ENCODE assay signal across 10 mouse cellular contexts in genomic region chr6:54818389-54818788, GRCm38 (mm10). TPM values are rescaled to one million over a fixed set of nuclear protein-coding genes. Genes with fewer than 3 reads are reported as not detected.
DNase-seq lines count a peak whose midpoint lies in the region; ATAC-seq and TF ChIP-seq lines count a peak whose summit lies in the region.
"Had no signal": no experiment of that assay in that cellular context is flagged by ENCODE, and none has a peak within 500 bp of the region (broad histone marks: within the 10 kb centered on the region; RNA-seq: fewer than 3 reads in every experiment).

No protein-coding gene starts in this region.

- H3K4me2 ChIP-seq in embryonic facial prominence, embryonic 12.5 days (replicated peaks): peak overlapping the region; percentile 69
- H3K4me2 ChIP-seq in intestine, embryonic 15.5 days (replicated peaks): peak overlapping the region; percentile 54
- peak overlapping the region; percentile 59 for H3K4me2 ChIP-seq in neural tube, embryonic 13.5 days

- H3K4me3 ChIP-seq in lung, adult 2 months (replicated peaks; ENCODE audit: extremely low read depth, low read depth, low read length): peak overlapping the region; percentile 22
- peak overlapping the region; percentile 76 for H3K4me3 ChIP-seq in embryonic facial prominence, embryonic 12.5 days
- H3K4me3 ChIP-seq in intestine, embryonic 15.5 days (replicated peaks): peak overlapping the region; percentile 82
- H3K4me3 ChIP-seq in neural tube, embryonic 13.5 days: peak overlapping the region; percentile 92

- no peaks in the 10 kb centered on the region for H3K9me3 ChIP-seq in embryonic facial prominence, embryonic 12.5 days
- H3K9me3 ChIP-seq in intestine, embryonic 15.5 days: no peaks in the 10 kb centered on the region
- H3K9me3 ChIP-seq in neural tube, embryonic 13.5 days: no peaks in the 10 kb centered on the region

- H3K9ac ChIP-seq in embryonic facial prominence, embryonic 12.5 days: no peak overlapping the region
- H3K9ac ChIP-seq in intestine, embryonic 15.5 days: peak overlapping the region; percentile 93; the same call in 1 of the 2 replicates
- H3K9ac ChIP-seq in neural tube, embryonic 13.5 days: peak overlapping the region; percentile 94; the same call in 1 of the 2 replicates

- TF ChIP-seq POLR2A in lung, adult 2 months (IDR thresholded peaks at IDR 0.05; ENCODE audit: borderline replicate concordance, extremely low read depth, low read depth, low read length): no peak

- ATAC-seq in embryonic facial prominence, embryonic 12.5 days (ENCODE audit: insufficient number of reproducible peaks, insufficient read depth, low FRiP score, low TSS enrichment): no peak
- ATAC-seq in intestine, embryonic 15.5 days: no peak
- no peak for ATAC-seq in neural tube, embryonic 13.5 days (ENCODE audit: low read depth)

- no peak for TF ChIP-seq CTCF in lung, adult 2 months (IDR thresholded peaks at IDR 0.05; ENCODE audit: insufficient read depth, low read length)

- H3K36me3 ChIP-seq in embryonic facial prominence, embryonic 12.5 days: no peaks in the 10 kb centered on the region
- no peaks in the 10 kb centered on the region for H3K36me3 ChIP-seq in intestine, embryonic 15.5 days
- H3K36me3 ChIP-seq in neural tube, embryonic 13.5 days: no peaks in the 10 kb centered on the region

- H3K27ac ChIP-seq in embryonic facial prominence, embryonic 12.5 days: no peak overlapping the region
- H3K27ac ChIP-seq in intestine, embryonic 15.5 days: no peak overlapping the region
- H3K27ac ChIP-seq in neural tube, embryonic 13.5 days (replicated peaks): no peak overlapping the region

- WGBS in lung, adult 2 months: 44% methylated on average over 2 of the region's 2 CpGs
- WGBS in embryonic facial prominence, embryonic 12.5 days: 49% methylated on average over 2 of the region's 2 CpGs
- WGBS in intestine, embryonic 15.5 days: 57% methylated on average over 2 of the region's 2 CpGs
- 49% methylated on average over 2 of the region's 2 CpGs for WGBS in neural tube, embryonic 13.5 days

- H3K27me3 ChIP-seq in embryonic facial prominence, embryonic 12.5 days: no peaks in the 10 kb centered on the region
- no peaks in the 10 kb centered on the region for H3K27me3 ChIP-seq in intestine, embryonic 15.5 days (replicated peaks)
- H3K27me3 ChIP-seq in neural tube, embryonic 13.5 days: no peaks in the 10 kb centered on the region

- peaks cover 14% of the 10 kb centered on the region for H3K4me1 ChIP-seq in lung, adult 2 months (ENCODE audit: control insufficient read depth, insufficient read depth, low read length)
- peaks cover 19% of the 10 kb centered on the region for H3K4me1 ChIP-seq in embryonic facial prominence, embryonic 12.5 days
- peaks cover 9% of the 10 kb centered on the region; the same call in 1 of the 2 replicates for H3K4me1 ChIP-seq in intestine, embryonic 15.5 days (replicated peaks)
- peaks cover 30% of the 10 kb centered on the region for H3K4me1 ChIP-seq in neural tube, embryonic 13.5 days (replicated peaks)

- DNase-seq in lung, adult 2 months: no peak
- DNase-seq in lung, postnatal 10 days: no peak
- DNase-seq in cerebellum, postnatal 4 days (ENCODE audit: low spot score in 2 of 2): no peak
- no peak for DNase-seq in thymus, adult 18-20 months
- no peak for DNase-seq in kidney, adult 18-20 months
- DNase-seq: adrenal gland, adult 2 months; kidney, adult 8-10 months had no signal

RNA-seq across cellular contexts. Expression of gene Znrf2, which starts 1.7 kb away (rescaled TPM):
- polyA plus RNA-seq in lung, adult 2 months (2012; rRNA removed): 6.9 and 8.3 TPM in 2 replicates
- polyA plus RNA-seq in embryonic facial prominence, embryonic 12.5 days (2016; fragmentation: Nextera tagmentation; extraction: Ambion mirVana): 3.0 and 3.4 TPM in 2 replicates
- polyA plus RNA-seq in intestine, embryonic 15.5 days (2015; fragmentation: Nextera tagmentation; extraction: Ambion mirVana): 5.8 and 6.5 TPM in 2 replicates
- polyA plus RNA-seq in neural tube, embryonic 13.5 days (2015; fragmentation: Nextera tagmentation; extraction: Ambion mirVana): 3.8 and 5.1 TPM in 2 replicates

Comparison
In these comparisons a context has a peak if more than half of its experiments do, and no peak if none do; other contexts are left out.
1. H3K4me3 ChIP-seq: peak in every context shown above with its lines; median percentile 92 in neural tube, embryonic 13.5 days; 82 in intestine, embryonic 15.5 days; 76 in embryonic facial prominence, embryonic 12.5 days; 22 in lung, adult 2 months.